Mouse (Mus musculus) small intestine, adult 2 months (tissue): ENCODE results near the gene Map1b.

Experiments used
- CTCF ChIP-seq: fragments of 200-500 bp; IDR thresholded peaks from 2 replicates; pipeline ENCODE4 v1.5.1; 2012; ENCODE audit warnings: low read depth, mild to moderate bottlenecking, control low read depth, inconsistent platforms, low read length, moderate library complexity, mixed read lengths; ENCODE audit not compliant: insufficient replicate concordance, insufficient read length; ENCODE audit errors: extremely low read depth
- POLR2A ChIP-seq: fragments of 200-500 bp; IDR thresholded peaks from 2 replicates; pipeline ENCODE4 v1.6.1; 2012; ENCODE audit warnings: low read depth, mild to moderate bottlenecking, control low read depth, inconsistent platforms, low read length, moderate library complexity

- TF ChIP-seq CTCF (no peak), POLR2A (no peak)
These were observed 30.5 kb upstream of the Map1b start for GRCm38 (mm10) chr13:99546832-99547231.
